Mouse (Mus musculus): ENCODE results near the gene Gdpd3. TPM values are rescaled to one million over a fixed set of nuclear protein-coding genes. Genes with fewer than 3 reads are reported as not detected.
"Not testable (repeated sequence)": the region's sequence is repeated elsewhere in the genome, so short reads cannot be mapped to it uniquely, and the experiment has no call there.

Gdpd3 gene
- total RNA-seq (2021): 1 to 10 TPM; 2.4 to 3.4 TPM
- long read RNA-seq, experiment 1, partial matches to known transcripts: 0 of 1 reads
- long read RNA-seq, experiment 1, other reads (novel, unspliced or antisense): 1 of 1 reads
- long read RNA-seq, experiment 2, partial matches to known transcripts: 0 of 1 reads
- long read RNA-seq, experiment 2, other reads (novel, unspliced or antisense): 1 of 1 reads

GRCm38 (mm10) chr7:126766201-126766600 is at the start of gene Gdpd3:
Gene Gdpd3, plus strand, starts transcription at chr7:126766334.
- Histone ChIP-seq H3K27ac (no peak within 1 kb of the TSS), H3K4me3 (no peak within 1 kb of the TSS)
- intact Hi-C loops (cut with DNase I): loop anchor here (10.0 kb wide), 1 partner anchor 281 kb away; the partner anchor contains the start of gene Tufm
- TF ChIP-seq CTCF (IDR thresholded peaks at IDR 0.05): no peak
- DNase-seq (ENCODE audit: extremely low spot score in 1 of 2, low spot score in 2 of 2): no peak

GRCm38 (mm10) chr7:126717566-126717965 is 48.6 kb upstream of the Gdpd3 start:
- Histone ChIP-seq H3K4me3 (no peak overlapping the region), H3K27ac (no peak overlapping the region)
- no peak for TF ChIP-seq CTCF (IDR thresholded peaks at IDR 0.05)
- intact Hi-C loops (cut with DNase I): no loop called here
- DNase-seq (ENCODE audit: extremely low spot score in 1 of 2, low spot score in 2 of 2): no peak

GRCm38 (mm10) chr7:126718787-126719337 is 47.3 kb upstream of the Gdpd3 start:
- peak; percentile 56 for TF ChIP-seq CTCF (IDR thresholded peaks at IDR 0.05)
- DNase-seq (ENCODE audit: extremely low spot score in 1 of 2, low spot score in 2 of 2): no peak
- intact Hi-C loops (cut with DNase I): no loop called here
- no peak overlapping the region for H3K27ac ChIP-seq
- no peak overlapping the region for H3K4me3 ChIP-seq

- Histone ChIP-seq H3K4me3 (no peak overlapping the region), H3K27ac (no peak overlapping the region)
- no peak for DNase-seq (ENCODE audit: extremely low spot score in 1 of 2, low spot score in 2 of 2)
- intact Hi-C loops (cut with DNase I): no loop called here
- TF ChIP-seq CTCF (IDR thresholded peaks at IDR 0.05): no peak
Observed at GRCm38 (mm10) chr7:126721635-126722034, 44.5 kb upstream of the Gdpd3 start.

GRCm38 (mm10) chr7:126725077-126725476 is 41.1 kb upstream of the Gdpd3 start:
- no peak for TF ChIP-seq CTCF (IDR thresholded peaks at IDR 0.05)
- intact Hi-C loops (cut with DNase I): no loop called here
- DNase-seq (ENCODE audit: extremely low spot score in 1 of 2, low spot score in 2 of 2): no peak
- no peak overlapping the region for H3K4me3 ChIP-seq
- no peak overlapping the region for H3K27ac ChIP-seq

- no peak overlapping the region for H3K4me3 ChIP-seq
- no peak overlapping the region for H3K27ac ChIP-seq
- intact Hi-C loops (cut with DNase I): no loop called here
- DNase-seq (ENCODE audit: extremely low spot score in 1 of 2, low spot score in 2 of 2): no peak
- no peak for TF ChIP-seq CTCF (IDR thresholded peaks at IDR 0.05)
Observed at GRCm38 (mm10) chr7:126725667-126726066, 40.5 kb upstream of the Gdpd3 start.

GRCm38 (mm10) chr7:126730256-126730789 is 35.8 kb upstream of the Gdpd3 start:
- intact Hi-C loops (cut with DNase I); H3K27ac ChIP-seq; H3K4me3 ChIP-seq; DNase-seq (ENCODE audit: extremely low spot score in 1 of 2, low spot score in 2 of 2): not testable (repeated sequence)

GRCm38 (mm10) chr7:126736122-126736521 is 30.0 kb upstream of the Gdpd3 start:
- TF ChIP-seq CTCF (IDR thresholded peaks at IDR 0.05): no peak
- no peak overlapping the region for H3K27ac ChIP-seq
- intact Hi-C loops (cut with DNase I): no loop called here
- DNase-seq (ENCODE audit: extremely low spot score in 1 of 2, low spot score in 2 of 2): no peak
- H3K4me3 ChIP-seq: no peak overlapping the region

- no peak for TF ChIP-seq CTCF (IDR thresholded peaks at IDR 0.05)
- peak in 1 of 2 experiments; percentile 78 for DNase-seq (ENCODE audit: extremely low spot score in 1 of 2, low spot score in 2 of 2)
- intact Hi-C loops (cut with DNase I): loop anchor here (1.0 kb wide), 1 partner anchor 23 kb away; no protein-coding TSS in a partner anchor
Observed at GRCm38 (mm10) chr7:126739551-126739950, 26.6 kb upstream of the Gdpd3 start.

GRCm38 (mm10) chr7:126740132-126740735 is 25.9 kb upstream of the Gdpd3 start:
- Histone ChIP-seq H3K4me3 (no peak overlapping the region), H3K27ac (peak overlapping the region; percentile 75)
- TF ChIP-seq CTCF (IDR thresholded peaks at IDR 0.05): no peak
- intact Hi-C loops (cut with DNase I): loop anchor here (5.0 kb wide), 1 partner anchor 38 kb away; no protein-coding TSS in a partner anchor
- no peak for DNase-seq (ENCODE audit: extremely low spot score in 1 of 2, low spot score in 2 of 2)

More at GRCm38 (mm10) chr7:126739551-126739950, 26.6 kb upstream of the Gdpd3 start:
- Histone ChIP-seq H3K27ac (peak overlapping the region; percentile 75), H3K4me3 (no peak overlapping the region)

- intact Hi-C loops (cut with DNase I): loop anchor here (5.0 kb wide), 1 partner anchor 39 kb away; no protein-coding TSS in a partner anchor
- no peak overlapping the region for H3K4me3 ChIP-seq
- no peak for DNase-seq (ENCODE audit: extremely low spot score in 1 of 2, low spot score in 2 of 2)
- no peak overlapping the region for H3K27ac ChIP-seq
- TF ChIP-seq CTCF (IDR thresholded peaks at IDR 0.05): no peak
Observed at GRCm38 (mm10) chr7:126740977-126741376, 25.2 kb upstream of the Gdpd3 start.

GRCm38 (mm10) chr7:126741452-126741851 is 24.7 kb upstream of the Gdpd3 start:
- no peak for TF ChIP-seq CTCF (IDR thresholded peaks at IDR 0.05)

More at GRCm38 (mm10) chr7:126741452-126741851, 24.7 kb upstream of the Gdpd3 start:
- Histone ChIP-seq H3K27ac (no peak overlapping the region), H3K4me3 (no peak overlapping the region)
- DNase-seq (ENCODE audit: extremely low spot score in 1 of 2, low spot score in 2 of 2): no peak
- intact Hi-C loops (cut with DNase I): loop anchor here (5.0 kb wide), 1 partner anchor 39 kb away; no protein-coding TSS in a partner anchor
